Comparison of ENCODE assay signal across 9 mouse cellular contexts in the genomic region with DNA sequence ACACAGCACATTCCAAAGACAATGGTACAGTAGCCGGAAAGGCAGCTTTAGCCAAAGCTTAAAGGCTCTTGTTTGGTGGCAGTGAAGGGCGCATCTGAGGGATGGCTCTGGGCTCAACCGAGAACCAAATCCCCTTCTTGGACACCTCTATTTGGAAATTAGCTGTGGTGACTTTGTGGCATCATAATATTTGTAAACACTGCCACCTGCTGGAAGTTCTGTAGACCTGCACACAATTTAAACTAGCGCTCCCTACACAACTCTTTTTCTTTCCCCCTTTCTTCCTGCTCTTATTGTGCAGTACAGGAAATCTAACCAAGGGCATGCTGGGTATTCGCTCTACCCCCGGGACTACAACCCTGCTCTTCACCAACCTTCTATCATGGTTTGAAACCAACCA. TPM values are rescaled to one million over a fixed set of nuclear protein-coding genes. Genes with fewer than 3 reads are reported as not detected.
A peak's percentile ranks its signal among the peaks of the same experiment; 100 is the strongest.
DNase-seq lines count a peak whose midpoint lies in the region; ATAC-seq lines count a peak whose summit lies in the region.
"Had no signal": no experiment of that assay in that cellular context is flagged by ENCODE, and none has a peak within 500 bp of the region (broad histone marks: within the 10 kb centered on the region; RNA-seq: fewer than 3 reads in every experiment).

No protein-coding gene starts in this region.

- DNase-seq in forebrain, embryonic 11.5 days (ENCODE audit: low spot score): no peak
- DNase-seq in forebrain, embryonic 10.5 days (ENCODE audit: extremely low spot score, low spot score): no peak
- DNase-seq in B cell, adult 2 months: peak; percentile 10 to 21
- peak; percentile 44 for DNase-seq in c-Kit-positive CD71-positive TER-119-positive erythroid progenitor cells, embryonic 14.5 days (ENCODE audit: low spot score)
- peak; percentile 71 for DNase-seq in thymus, postnatal 0 days (ENCODE audit: low spot score)
- no peak for DNase-seq in urinary bladder, postnatal 25 days (ENCODE audit: low spot score)

- WGBS in forebrain, embryonic 11.5 days: 16% methylated on average over 6 of the region's 6 CpGs
- whole genome bisulfite sequencing in forebrain, embryonic 10.5 days: 19% methylated on average over 6 of the region's 6 CpGs
- WGBS in hindbrain, embryonic 13.5 days: 16% methylated on average over 6 of the region's 6 CpGs

- no peak overlapping the region for H3K27ac ChIP-seq in forebrain, embryonic 11.5 days (ENCODE audit: low read depth, low read length)
- no peak overlapping the region for H3K27ac ChIP-seq in forebrain, embryonic 10.5 days
- no peak overlapping the region for H3K27ac ChIP-seq in hindbrain, embryonic 13.5 days

- no peaks in the 10 kb centered on the region for H3K36me3 ChIP-seq in forebrain, embryonic 11.5 days (ENCODE audit: control insufficient read depth, insufficient read depth, low read length)
- no peaks in the 10 kb centered on the region for H3K36me3 ChIP-seq in forebrain, embryonic 10.5 days (replicated peaks)
- no peaks in the 10 kb centered on the region for H3K36me3 ChIP-seq in hindbrain, embryonic 13.5 days

- peak; percentile 59 for ATAC-seq in forebrain, embryonic 11.5 days (replicated peaks; ENCODE audit: low FRiP score)
- peak; percentile 78; the same call in 1 of the 2 replicates for ATAC-seq in hindbrain, embryonic 13.5 days (ENCODE audit: low FRiP score)
- ATAC-seq in megakaryocyte progenitor cell, adult 5-6 weeks (replicated peaks; ENCODE audit: poor library complexity): peak; percentile 88

- H3K4me2 ChIP-seq in forebrain, embryonic 11.5 days (ENCODE audit: low read depth, low read length, severe bottlenecking): no peak overlapping the region
- H3K4me2 ChIP-seq in hindbrain, embryonic 13.5 days: no peak overlapping the region

- no peaks in the 10 kb centered on the region for H3K27me3 ChIP-seq in forebrain, embryonic 11.5 days (ENCODE audit: control insufficient read depth, insufficient read depth, low read length)
- H3K27me3 ChIP-seq in forebrain, embryonic 10.5 days (ENCODE audit: poor library complexity, severe bottlenecking): 0 out of 2 replicates have a peak, but pooled peaks cover 5% of the 10 kb centered on the region
- peaks cover 3% of the 10 kb centered on the region; the same call in 1 of the 2 replicates for H3K27me3 ChIP-seq in hindbrain, embryonic 13.5 days

- H3K9ac ChIP-seq in forebrain, embryonic 11.5 days (ENCODE audit: low read length): no peak overlapping the region
- H3K9ac ChIP-seq in hindbrain, embryonic 13.5 days: no peak overlapping the region

- H3K9me3 ChIP-seq in forebrain, embryonic 11.5 days (ENCODE audit: control insufficient read depth, low read length): no peaks in the 10 kb centered on the region
- no peaks in the 10 kb centered on the region for H3K9me3 ChIP-seq in forebrain, embryonic 10.5 days
- no peaks in the 10 kb centered on the region for H3K9me3 ChIP-seq in hindbrain, embryonic 13.5 days

- H3K4me1 ChIP-seq in forebrain, embryonic 11.5 days (replicated peaks; ENCODE audit: control insufficient read depth, insufficient read depth, low read length): 0 out of 2 replicates have a peak, but pooled peaks cover 2% of the 10 kb centered on the region
- H3K4me1 ChIP-seq in forebrain, embryonic 10.5 days: no peaks in the 10 kb centered on the region
- H3K4me1 ChIP-seq in hindbrain, embryonic 13.5 days (replicated peaks): no peaks in the 10 kb centered on the region; the same call in 1 of the 2 replicates

- H3K4me3 ChIP-seq in forebrain, embryonic 11.5 days (ENCODE audit: low read depth, low read length): no peak overlapping the region
- H3K4me3 ChIP-seq in forebrain, embryonic 10.5 days: no peak overlapping the region
- no peak overlapping the region for H3K4me3 ChIP-seq in hindbrain, embryonic 13.5 days

RNA-seq across cellular contexts. Expression of gene Ldhb, which starts 11.4 kb away (rescaled TPM):
- polyA plus RNA-seq in forebrain, embryonic 11.5 days (2014; fragmentation: Nextera tagmentation; extraction: Ambion mirVana): 420 and 433 TPM in 2 replicates
- 512 and 551 TPM in 2 replicates for polyA plus RNA-seq in forebrain, embryonic 10.5 days (2016; fragmentation: Nextera tagmentation; extraction: Ambion mirVana)
- 510 and 517 TPM in 2 replicates for polyA plus RNA-seq in hindbrain, embryonic 13.5 days (2015; fragmentation: Nextera tagmentation; extraction: Ambion mirVana)
- total RNA-seq in megakaryocyte progenitor cell, adult 5-6 weeks (2015): 66.8 and 67.4 TPM in 2 replicates
- total RNA-seq in megakaryocyte progenitor cell, adult 5-6 weeks (2017): 40.4 and 42.0 TPM in 2 replicates
- polyA plus RNA-seq in thymus, postnatal 0 days (2015; fragmentation: Nextera tagmentation; extraction: Ambion mirVana): 527 and 536 TPM in 2 replicates

RNA-seq across cellular contexts. Expression of gene Gys2, which starts 46.2 kb away (rescaled TPM):
- not detected in 2 replicates for polyA plus RNA-seq in forebrain, embryonic 11.5 days (2014; fragmentation: Nextera tagmentation; extraction: Ambion mirVana)
- not detected in 2 replicates for polyA plus RNA-seq in forebrain, embryonic 10.5 days (2016; fragmentation: Nextera tagmentation; extraction: Ambion mirVana)
- polyA plus RNA-seq in hindbrain, embryonic 13.5 days (2015; fragmentation: Nextera tagmentation; extraction: Ambion mirVana): 0.08 and 0.09 TPM in 2 replicates
- total RNA-seq in megakaryocyte progenitor cell, adult 5-6 weeks (2015): not detected in 2 replicates
- not detected in 2 replicates for total RNA-seq in megakaryocyte progenitor cell, adult 5-6 weeks (2017)
- polyA plus RNA-seq in thymus, postnatal 0 days (2015; fragmentation: Nextera tagmentation; extraction: Ambion mirVana): 0.67 and 0.88 TPM in 2 replicates
- total RNA-seq: left cerebral cortex, adult 18-20 months had no signal

RNA-seq across cellular contexts. Expression of gene Kcnj8, which starts 52.3 kb away (rescaled TPM):
- polyA plus RNA-seq in forebrain, embryonic 11.5 days (2014; fragmentation: Nextera tagmentation; extraction: Ambion mirVana): 4.0 and 5.5 TPM in 2 replicates
- polyA plus RNA-seq in forebrain, embryonic 10.5 days (2016; fragmentation: Nextera tagmentation; extraction: Ambion mirVana): 0.26 and 0.89 TPM in 2 replicates
- polyA plus RNA-seq in hindbrain, embryonic 13.5 days (2015; fragmentation: Nextera tagmentation; extraction: Ambion mirVana): 10.9 and 12.1 TPM in 2 replicates
- 0.05 TPM in 1 of 2 replicates, not detected in the other for total RNA-seq in megakaryocyte progenitor cell, adult 5-6 weeks (2015)
- total RNA-seq in megakaryocyte progenitor cell, adult 5-6 weeks (2017): not detected in 2 replicates
- 11.2 and 12.1 TPM in 2 replicates for polyA plus RNA-seq in thymus, postnatal 0 days (2015; fragmentation: Nextera tagmentation; extraction: Ambion mirVana)

Comparison
In these comparisons a context has a peak if more than half of its experiments do, and no peak if none do; other contexts are left out.
1. DNase-seq: peak in B cell, adult 2 months (2 of 2), c-Kit-positive CD71-positive TER-119-positive erythroid progenitor cells, embryonic 14.5 days (single experiment) and thymus, postnatal 0 days (single experiment); none in forebrain, embryonic 11.5 days (single experiment), forebrain, embryonic 10.5 days (single experiment) and urinary bladder, postnatal 25 days (single experiment).
2. Peak in every context shown above with its lines, with median percentiles within 50 percentile points of each other: ATAC-seq.